Mouse (Mus musculus) testis, adult 2 months (tissue): ENCODE results near the gene Cep85l.

ENCODE experiments used
- CTCF ChIP-seq: fragments of 200-500 bp; IDR thresholded peaks from 2 replicates; pipeline ENCODE4 v1.5.1; 2012; ENCODE audit warnings: low read depth, mild to moderate bottlenecking, inconsistent platforms, low read length, moderate library complexity; ENCODE audit not compliant: control insufficient read depth, insufficient read depth, insufficient replicate concordance
- POLR2A ChIP-seq: fragments of 200-500 bp; IDR thresholded peaks from 2 replicates; pipeline ENCODE4 v1.6.1; 2012; ENCODE audit warnings: low read depth, mild to moderate bottlenecking, inconsistent platforms, low read length, moderate library complexity; ENCODE audit not compliant: control insufficient read depth

- TF ChIP-seq CTCF, result no peak
- TF ChIP-seq POLR2A, result no peak
Observed at GRCm38 (mm10) chr10:53402293-53402692, 22.5 kb upstream of the Cep85l start.
